Mouse (Mus musculus): ENCODE data around the gene Avil. TPM values are rescaled to one million over a fixed set of nuclear protein-coding genes. Genes with fewer than 3 reads are reported as not detected.

The Avil gene
- total and polyA plus RNA-seq, 3 experiments, result 2.7 to 20.0 (median 8.2) TPM

GRCm38 (mm10) chr10:126978277-126978994 lies 22.1 kb upstream of the Avil start, which contains the start of gene Ctdsp2:
Ctdsp2 (plus strand) TSS chr10:126978717.
- H3K27me3 ChIP-seq (replicated peaks), result peaks cover 26% of the 10 kb centered on the region
- peaks cover 3 to 8% of the 10 kb centered on the region in 2 experiments for H3K36me3 ChIP-seq (replicated peaks in 1 of 2; ENCODE audit: control insufficient read depth in 1 of 2, insufficient read depth in 1 of 2, low read length in 1 of 2)
- H3K9me3 ChIP-seq (replicated peaks; ENCODE audit: low read length), result no peaks in the 10 kb centered on the region
- peaks cover 23% of the 10 kb centered on the region for H3K79me2 ChIP-seq (replicated peaks; ENCODE audit: control insufficient read depth, extremely low read depth, insufficient read depth, poor library complexity, severe bottlenecking)
- peak within 1 kb of the TSS; percentile 70 for H3K4me2 ChIP-seq (ENCODE audit: insufficient read depth, low read depth, poor library complexity, severe bottlenecking)
- DNase-seq (ENCODE audit: extremely low read depth), result peak; percentile 96
- H3K27ac ChIP-seq (ENCODE audit: insufficient read depth, low read depth), result peak within 1 kb of the TSS; percentile 33; the same call in 1 of the 2 replicates
- dilution Hi-C loops (cut with MboI; ENCODE audit: extremely low pct_ligation_motif_present, extremely low pct_unique_long_range_greater_than_20kb, low sequenced_read_pairs) (no loop called here), in situ Hi-C loops (cut with MboI; ENCODE audit: low pct_ligation_motif_present, low pct_unique_long_range_greater_than_20kb, low sequenced_read_pairs) (no loop called here)
- H3K4me3 ChIP-seq (replicated peaks in 1 of 3; ENCODE audit: low read depth in 2 of 3, low read length in 2 of 3, poor library complexity in 1 of 3), result peak within 1 kb of the TSS; percentile 64 to 82 (median 80)
- H3K9ac ChIP-seq (ENCODE audit: insufficient read depth, low read depth), result peak within 1 kb of the TSS; percentile 83
- peaks cover 7 to 29% of the 10 kb centered on the region in 2 experiments for H3K4me1 ChIP-seq (ENCODE audit: control insufficient read depth in 1 of 2, insufficient read depth in 2 of 2)
- TF ChIP-seq HCFC1 (IDR thresholded peaks at IDR 0.05; ENCODE audit: low read depth, low read length), result no peak; the same call in 1 of the 2 replicates
- 0 out of 2 replicates have a peak, but pooled peaks have one; percentile 6 for TF ChIP-seq NRF1 (IDR thresholded peaks at IDR 0.05; ENCODE audit: low read depth, low read length)
- no peak for TF ChIP-seq KAT2A (IDR thresholded peaks at IDR 0.05; ENCODE audit: insufficient replicate concordance, low read length)
- TF ChIP-seq NELFE (IDR thresholded peaks at IDR 0.05; ENCODE audit: low read depth, low read length), result 0 out of 2 replicates have a peak, but pooled peaks have one; percentile 40
- no peak for TF ChIP-seq MAFK (IDR thresholded peaks at IDR 0.05; ENCODE audit: insufficient replicate concordance, low read length)
- TF ChIP-seq IRF4 (IDR thresholded peaks at IDR 0.05; ENCODE audit: low read depth, low read length), result peak; percentile 51; the same call in 1 of the 2 replicates
- peak; percentile 67 for TF ChIP-seq POLR2A (IDR thresholded peaks at IDR 0.05; ENCODE audit: low read depth, low read length)
- 0 out of 2 replicates have a peak, but pooled peaks have one; percentile 4 for TF ChIP-seq ELF1 (IDR thresholded peaks at IDR 0.05; ENCODE audit: low read depth, low read length)
- TF ChIP-seq CHD2 (IDR thresholded peaks at IDR 0.05; ENCODE audit: low read length), result peak; percentile 14; the same call in 1 of the 2 replicates
- TF ChIP-seq MYC (IDR thresholded peaks at IDR 0.05; ENCODE audit: low read depth, low read length), result no peak
- 0 out of 2 replicates have a peak, but pooled peaks have one; percentile 20 for TF ChIP-seq TCF12 (IDR thresholded peaks at IDR 0.05; ENCODE audit: low read depth, low read length)
- no peak for TF ChIP-seq ZNF384 (IDR thresholded peaks at IDR 0.05; ENCODE audit: low read depth, low read length)
- no peak for TF ChIP-seq MAX (IDR thresholded peaks at IDR 0.05; ENCODE audit: low read length)
- TF ChIP-seq TBP (conservative IDR thresholded peaks at IDR 0.05; ENCODE audit: low read depth, low read length), result peak; percentile 93
- no peak for TF ChIP-seq UBTF (IDR thresholded peaks at IDR 0.05; ENCODE audit: low read depth, low read length)
- TF ChIP-seq RAD21 (IDR thresholded peaks at IDR 0.05; ENCODE audit: low read depth, low read length), result no peak
- TF ChIP-seq USF1 (IDR thresholded peaks at IDR 0.05; ENCODE audit: low read depth, low read length), result no peak
- TF ChIP-seq CHD1 (IDR thresholded peaks at IDR 0.05; ENCODE audit: low read depth, low read length), result no peak
- no peak for TF ChIP-seq ZKSCAN1 (IDR thresholded peaks at IDR 0.05; ENCODE audit: borderline replicate concordance, low read depth, low read length)
- 0 out of 2 replicates have a peak, but pooled peaks have one; percentile 37 for TF ChIP-seq RCOR1 (conservative IDR thresholded peaks at IDR 0.05; ENCODE audit: low read depth, low read length)
- no peak for TF ChIP-seq POLR2AphosphoS2 (IDR thresholded peaks at IDR 0.05; ENCODE audit: low read depth, low read length)
- TF ChIP-seq SIN3A (IDR thresholded peaks at IDR 0.05; ENCODE audit: low read length), result peak; percentile 60; the same call in 1 of the 2 replicates
